In the genomic region with DNA sequence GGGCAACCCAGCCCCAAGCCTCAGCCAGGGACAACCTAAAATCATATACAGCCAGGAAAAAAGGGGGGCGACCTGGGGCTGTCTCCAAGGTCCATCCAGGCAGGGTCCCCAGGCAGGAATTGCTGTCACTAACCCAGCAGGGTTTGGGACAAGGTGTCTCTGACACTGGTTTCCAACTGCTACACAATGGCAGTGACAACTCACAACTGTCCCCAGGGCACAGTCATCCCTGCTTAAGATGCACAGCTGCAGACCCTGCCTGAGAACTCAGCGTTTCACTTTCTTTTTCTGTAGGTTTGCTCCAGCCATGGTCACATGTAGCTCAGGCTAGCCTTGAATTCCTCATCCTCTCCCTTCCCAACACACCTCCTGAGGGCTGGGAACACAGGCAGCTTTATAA, we compare ENCODE assay signal across 8 mouse cellular contexts. TPM values are rescaled to one million over a fixed set of nuclear protein-coding genes. Genes with fewer than 3 reads are reported as not detected.
A peak's percentile ranks its signal among the peaks of the same experiment; 100 is the strongest.
DNase-seq lines count a peak whose midpoint lies in the region; ATAC-seq and TF ChIP-seq lines count a peak whose summit lies in the region.

No protein-coding gene starts in this region.

- no peak overlapping the region for H3K4me3 ChIP-seq in lung, adult 2 months (replicated peaks; ENCODE audit: extremely low read depth, low read depth, low read length)
- peak overlapping the region; percentile 64 for H3K4me3 ChIP-seq in embryonic facial prominence, embryonic 15.5 days (replicated peaks)
- peak overlapping the region; percentile 78; the same call in 1 of the 2 replicates for H3K4me3 ChIP-seq in kidney, embryonic 16.5 days (ENCODE audit: low read length)
- peak overlapping the region; percentile 77 for H3K4me3 ChIP-seq in midbrain, embryonic 13.5 days (replicated peaks)

- ATAC-seq in embryonic facial prominence, embryonic 15.5 days (ENCODE audit: insufficient number of reproducible peaks, low FRiP score, low TSS enrichment, low read depth): no peak
- ATAC-seq in kidney, embryonic 16.5 days (ENCODE audit: low FRiP score, low TSS enrichment): no peak
- ATAC-seq in midbrain, embryonic 13.5 days: no peak

- peak; percentile 8 for DNase-seq in lung, adult 2 months
- DNase-seq in lung, postnatal 25 days (ENCODE audit: low spot score): no peak
- peak; percentile 69 for DNase-seq in cerebellum, adult 9-11 months
- DNase-seq in embryo, embryonic 10.5 days (ENCODE audit: low spot score): no peak
- DNase-seq in left cerebral cortex, adult 11 months (ENCODE audit: low spot score): no peak

- peak overlapping the region; percentile 90 for H3K4me2 ChIP-seq in embryonic facial prominence, embryonic 15.5 days (replicated peaks)
- peak overlapping the region; percentile 90; the same call in 1 of the 2 replicates for H3K4me2 ChIP-seq in kidney, embryonic 16.5 days (replicated peaks; ENCODE audit: low read depth, low read length)
- H3K4me2 ChIP-seq in midbrain, embryonic 13.5 days (replicated peaks): peak overlapping the region; percentile 91

- 48% methylated on average over 2 of the region's 2 CpGs for WGBS in lung, adult 2 months
- WGBS in embryonic facial prominence, embryonic 15.5 days: 29% methylated on average over 2 of the region's 2 CpGs
- 31% methylated on average over 2 of the region's 2 CpGs for WGBS in kidney, embryonic 16.5 days
- whole genome bisulfite sequencing in midbrain, embryonic 13.5 days: 25% methylated on average over 2 of the region's 2 CpGs

- TF ChIP-seq POLR2A in lung, adult 2 months (IDR thresholded peaks at IDR 0.05; ENCODE audit: borderline replicate concordance, extremely low read depth, low read depth, low read length): no peak

- TF ChIP-seq CTCF in lung, adult 2 months (IDR thresholded peaks at IDR 0.05; ENCODE audit: insufficient read depth, low read length): no peak

- peaks cover 30% of the 10 kb centered on the region for H3K4me1 ChIP-seq in lung, adult 2 months (ENCODE audit: control insufficient read depth, insufficient read depth, low read length)
- peaks cover 65% of the 10 kb centered on the region for H3K4me1 ChIP-seq in embryonic facial prominence, embryonic 15.5 days
- H3K4me1 ChIP-seq in kidney, embryonic 16.5 days (ENCODE audit: insufficient read depth, low read length): peaks cover 56% of the 10 kb centered on the region
- H3K4me1 ChIP-seq in midbrain, embryonic 13.5 days (replicated peaks): peaks cover 64% of the 10 kb centered on the region

- H3K9ac ChIP-seq in embryonic facial prominence, embryonic 15.5 days: no peak overlapping the region
- H3K9ac ChIP-seq in kidney, embryonic 16.5 days (replicated peaks; ENCODE audit: low read length): no peak overlapping the region
- no peak overlapping the region for H3K9ac ChIP-seq in midbrain, embryonic 13.5 days (replicated peaks)

- no peaks in the 10 kb centered on the region for H3K36me3 ChIP-seq in embryonic facial prominence, embryonic 15.5 days
- no peaks in the 10 kb centered on the region for H3K36me3 ChIP-seq in kidney, embryonic 16.5 days (ENCODE audit: insufficient read depth, low read length)
- no peaks in the 10 kb centered on the region for H3K36me3 ChIP-seq in midbrain, embryonic 13.5 days

- H3K27ac ChIP-seq in embryonic facial prominence, embryonic 15.5 days (replicated peaks): peak overlapping the region; percentile 94
- H3K27ac ChIP-seq in kidney, embryonic 16.5 days (ENCODE audit: low read length): peak overlapping the region; percentile 97; the same call in 1 of the 2 replicates
- H3K27ac ChIP-seq in midbrain, embryonic 13.5 days: no peak overlapping the region

- no peaks in the 10 kb centered on the region for H3K27me3 ChIP-seq in embryonic facial prominence, embryonic 15.5 days
- H3K27me3 ChIP-seq in kidney, embryonic 16.5 days (ENCODE audit: insufficient read depth, low read length): no peaks in the 10 kb centered on the region
- H3K27me3 ChIP-seq in midbrain, embryonic 13.5 days: peaks cover 51% of the 10 kb centered on the region

- no peaks in the 10 kb centered on the region for H3K9me3 ChIP-seq in embryonic facial prominence, embryonic 15.5 days (replicated peaks)
- no peaks in the 10 kb centered on the region for H3K9me3 ChIP-seq in kidney, embryonic 16.5 days (ENCODE audit: low read length)
- no peaks in the 10 kb centered on the region for H3K9me3 ChIP-seq in midbrain, embryonic 13.5 days

RNA-seq across cellular contexts. Expression of a gene that starts 26.3 kb away (rescaled TPM):
- polyA plus RNA-seq in lung, adult 2 months (2012; rRNA removed): 89.6 and 103 TPM in 2 replicates
- polyA plus RNA-seq in embryonic facial prominence, embryonic 15.5 days (2015; fragmentation: Nextera tagmentation; extraction: Ambion mirVana): 138 and 139 TPM in 2 replicates
- 87.8 and 92.0 TPM in 2 replicates for polyA plus RNA-seq in kidney, embryonic 16.5 days (2015; fragmentation: Nextera tagmentation; extraction: Ambion mirVana)
- 13.1 and 15.2 TPM in 2 replicates for polyA plus RNA-seq in midbrain, embryonic 13.5 days (2015; fragmentation: Nextera tagmentation; extraction: Ambion mirVana)

RNA-seq across cellular contexts. Expression of a gene that starts 36.2 kb away (rescaled TPM):
- polyA plus RNA-seq in lung, adult 2 months (2012; rRNA removed): 8.8 and 10.1 TPM in 2 replicates
- 5.0 and 8.3 TPM in 2 replicates for polyA plus RNA-seq in embryonic facial prominence, embryonic 15.5 days (2015; fragmentation: Nextera tagmentation; extraction: Ambion mirVana)
- 42.7 and 44.1 TPM in 2 replicates for polyA plus RNA-seq in kidney, embryonic 16.5 days (2015; fragmentation: Nextera tagmentation; extraction: Ambion mirVana)
- 1.4 and 1.9 TPM in 2 replicates for polyA plus RNA-seq in midbrain, embryonic 13.5 days (2015; fragmentation: Nextera tagmentation; extraction: Ambion mirVana)

RNA-seq across cellular contexts. Expression of a gene that starts 40.3 kb away (rescaled TPM):
- polyA plus RNA-seq in lung, adult 2 months (2012; rRNA removed): 3.6 and 5.9 TPM in 2 replicates
- polyA plus RNA-seq in embryonic facial prominence, embryonic 15.5 days (2015; fragmentation: Nextera tagmentation; extraction: Ambion mirVana): 1.6 and 2.9 TPM in 2 replicates
- 1.4 and 1.6 TPM in 2 replicates for polyA plus RNA-seq in kidney, embryonic 16.5 days (2015; fragmentation: Nextera tagmentation; extraction: Ambion mirVana)
- 1.2 and 2.1 TPM in 2 replicates for polyA plus RNA-seq in midbrain, embryonic 13.5 days (2015; fragmentation: Nextera tagmentation; extraction: Ambion mirVana)

RNA-seq across cellular contexts. Expression of a gene that starts 44.8 kb away (rescaled TPM):
- 3.7 and 6.3 TPM in 2 replicates for polyA plus RNA-seq in lung, adult 2 months (2012; rRNA removed)
- 3.1 and 3.2 TPM in 2 replicates for polyA plus RNA-seq in embryonic facial prominence, embryonic 15.5 days (2015; fragmentation: Nextera tagmentation; extraction: Ambion mirVana)
- polyA plus RNA-seq in kidney, embryonic 16.5 days (2015; fragmentation: Nextera tagmentation; extraction: Ambion mirVana): 5.0 and 5.2 TPM in 2 replicates
- 6.9 and 7.2 TPM in 2 replicates for polyA plus RNA-seq in midbrain, embryonic 13.5 days (2015; fragmentation: Nextera tagmentation; extraction: Ambion mirVana)

RNA-seq across cellular contexts. Expression of a gene that starts 44.9 kb away (rescaled TPM):
- polyA plus RNA-seq in lung, adult 2 months (2012; rRNA removed): 79.2 and 83.4 TPM in 2 replicates
- 83.1 and 85.2 TPM in 2 replicates for polyA plus RNA-seq in embryonic facial prominence, embryonic 15.5 days (2015; fragmentation: Nextera tagmentation; extraction: Ambion mirVana)
- 87.6 and 104 TPM in 2 replicates for polyA plus RNA-seq in kidney, embryonic 16.5 days (2015; fragmentation: Nextera tagmentation; extraction: Ambion mirVana)
- polyA plus RNA-seq in midbrain, embryonic 13.5 days (2015; fragmentation: Nextera tagmentation; extraction: Ambion mirVana): 73.5 TPM in 2 replicates

Comparison
In these comparisons a context has a peak if more than half of its experiments do, and no peak if none do; other contexts are left out.
1. DNase-seq: peak in lung, adult 2 months (single experiment) and cerebellum, adult 9-11 months (single experiment); none in lung, postnatal 25 days (single experiment), embryo, embryonic 10.5 days (single experiment) and left cerebral cortex, adult 11 months (single experiment).
2. Peak in every context shown above with its lines, with median percentiles within 50 percentile points of each other: H3K4me2 ChIP-seq.